Mouse (Mus musculus): ENCODE data around the gene Mndal.
A peak's percentile ranks its signal among the peaks of the same experiment; 100 is the strongest.
"Not testable (repeated sequence)": the region's sequence is repeated elsewhere in the genome, so short reads cannot be mapped to it uniquely, and the experiment has no call there.

Mndal gene

DNA sequence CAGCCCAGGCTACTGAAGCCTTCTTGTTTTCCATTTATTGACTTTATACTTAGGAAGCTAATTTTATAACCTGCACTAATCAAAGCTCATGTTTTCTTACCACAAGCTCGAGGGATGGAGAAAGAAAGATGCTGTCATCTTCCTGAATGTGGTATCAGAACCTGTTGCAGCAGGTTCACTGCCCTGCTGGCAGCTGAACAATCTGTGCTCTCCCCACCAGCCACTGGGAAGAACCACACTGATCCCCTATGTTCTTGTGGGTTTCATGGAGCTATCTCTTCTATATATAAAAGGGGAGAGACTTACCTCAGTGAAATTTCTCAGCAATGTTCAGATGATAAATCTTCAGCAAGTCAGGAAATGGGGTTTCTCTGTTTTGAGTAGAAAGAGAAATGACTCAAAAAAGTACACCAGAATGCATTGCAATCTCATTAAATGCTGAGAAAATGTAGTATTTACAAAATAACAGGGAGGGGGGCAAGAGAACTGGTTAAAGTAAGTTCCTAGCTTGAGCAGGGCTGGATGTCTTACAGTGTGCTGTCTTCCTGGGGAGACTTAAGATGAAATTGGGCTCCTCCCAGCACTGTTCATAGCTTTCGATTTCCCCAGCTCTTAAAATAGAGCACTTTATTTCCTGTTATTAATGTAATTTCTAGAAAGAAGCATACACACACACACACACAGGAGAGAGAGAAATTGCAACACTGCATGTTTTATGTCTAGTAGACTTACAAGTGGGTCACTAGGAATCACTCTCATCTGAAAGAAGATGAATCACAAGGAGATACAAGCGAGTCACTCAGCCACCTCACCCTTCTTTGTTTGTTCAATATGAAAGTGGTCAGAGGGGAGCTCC lies at the start of gene Mndal, which contains the start of gene Ifi203:
Mndal (minus strand) TSS at position 568 of the 856 bp plus-strand sequence.
Ifi203 (minus strand) TSS at position 749 of the 856 bp plus-strand sequence.
- peak; percentile 8 for DNase-seq

DNA sequence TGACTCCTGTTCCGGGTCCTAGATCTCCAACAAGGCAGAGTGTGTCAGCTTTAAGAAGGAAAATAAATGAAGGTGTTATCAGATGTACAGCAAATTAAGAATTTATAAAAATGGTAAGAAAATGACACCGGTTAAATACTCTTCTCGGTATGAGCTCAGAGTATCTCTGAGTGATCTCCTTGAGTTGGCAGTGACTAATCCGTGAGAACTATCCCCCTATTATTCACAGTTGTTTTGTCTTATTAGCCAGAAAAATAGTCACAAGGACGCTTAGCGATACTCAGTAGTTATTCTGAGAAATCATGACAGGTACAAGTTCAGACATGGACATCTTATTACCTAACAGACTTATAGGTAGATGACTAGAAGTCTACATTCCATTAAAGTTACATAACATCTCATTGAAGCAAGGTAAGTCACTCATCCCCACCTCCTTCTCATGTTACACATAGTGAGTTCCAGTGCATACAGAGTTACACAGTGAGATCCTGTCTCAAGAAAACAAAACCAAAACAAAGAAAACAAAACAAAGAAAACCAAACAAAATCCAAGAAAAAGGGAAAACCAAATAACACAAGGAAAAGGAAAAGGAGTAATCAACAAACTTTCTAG lies 40.5 kb upstream of the Mndal start, which contains the start of gene Ifi202b:
Ifi202b (minus strand) TSS at position 51 of the 612 bp plus-strand sequence.
- not testable (repeated sequence) for DNase-seq

DNA sequence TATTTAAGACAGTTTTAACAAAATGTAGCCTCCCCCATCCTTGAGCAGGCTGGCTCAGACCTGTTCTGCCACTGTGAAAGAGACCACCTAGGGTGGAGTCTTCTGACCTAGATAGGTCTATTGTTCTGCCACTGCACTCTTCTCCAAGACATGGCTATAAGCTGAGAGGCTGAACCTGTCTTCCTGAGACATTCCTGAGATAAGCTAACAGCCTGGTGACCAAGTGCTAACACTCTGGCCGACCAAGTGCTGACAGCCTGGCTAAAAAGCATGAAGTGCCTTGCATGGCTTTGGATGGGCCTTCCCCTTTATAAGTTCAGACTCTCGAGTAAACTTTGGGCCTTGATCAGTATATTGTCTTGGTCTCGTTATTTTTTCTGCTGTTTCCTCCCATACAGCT lies 38.7 kb upstream of the Mndal start:
- not testable (repeated sequence) for DNase-seq

DNA sequence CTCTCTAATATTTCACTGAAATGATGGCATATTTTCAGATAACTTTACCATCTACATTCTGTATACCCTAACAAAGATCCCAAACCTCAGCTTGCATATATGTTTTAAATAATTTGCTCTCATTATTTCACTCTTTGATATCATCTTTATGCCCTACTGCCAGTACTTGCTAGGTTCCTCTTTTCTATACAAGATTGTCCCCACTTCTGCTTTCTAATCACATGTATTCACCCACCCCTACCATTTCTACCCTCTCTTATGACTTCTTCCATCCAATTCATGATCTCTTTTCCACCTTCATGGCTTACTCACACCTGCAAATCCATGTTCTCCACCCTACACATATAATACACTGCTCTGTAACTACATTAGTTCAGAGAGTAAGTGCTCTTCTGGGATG lies 35.3 kb upstream of the Mndal start:
- no peak for DNase-seq

DNA sequence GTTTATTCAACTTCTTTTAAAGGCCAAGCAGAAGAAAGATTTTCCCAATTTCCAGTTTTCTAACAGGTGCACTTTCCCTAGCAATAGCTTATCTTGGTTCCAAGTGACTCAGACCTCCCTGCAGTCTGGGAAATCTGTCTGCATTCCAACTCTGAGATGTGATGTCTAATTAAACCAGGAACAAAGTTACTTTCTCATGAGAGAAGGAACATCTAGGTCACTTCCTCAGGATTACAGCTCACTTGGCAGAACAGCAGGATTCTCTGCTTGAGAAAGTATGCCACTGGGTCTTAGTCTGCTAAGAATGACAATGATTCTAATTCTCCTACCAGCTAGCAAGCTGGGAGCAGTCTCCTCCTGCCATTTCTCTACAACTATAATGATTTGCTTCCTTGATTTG lies 30.8 kb upstream of the Mndal start:
- no peak for DNase-seq

DNA sequence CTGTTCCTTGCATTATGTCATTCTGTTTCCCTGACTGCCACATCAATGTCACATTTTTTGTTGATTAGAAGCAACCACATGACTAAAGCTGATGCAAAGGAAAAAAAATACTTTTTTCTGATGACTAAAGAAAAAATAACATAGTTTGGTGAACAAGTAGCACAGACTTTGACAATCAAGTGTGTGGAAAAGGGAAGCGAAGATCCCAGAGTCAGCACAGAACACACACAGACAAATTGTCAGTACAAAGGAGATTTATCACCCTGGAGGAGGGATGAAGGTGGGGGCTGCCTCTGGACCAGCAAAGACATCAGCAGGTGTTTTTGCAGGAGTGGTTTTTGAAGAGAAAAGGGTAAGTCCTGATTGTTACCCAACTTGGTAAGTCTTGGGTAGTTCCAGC lies 19.2 kb upstream of the Mndal start:
- DNase-seq, result not testable (repeated sequence)

DNA sequence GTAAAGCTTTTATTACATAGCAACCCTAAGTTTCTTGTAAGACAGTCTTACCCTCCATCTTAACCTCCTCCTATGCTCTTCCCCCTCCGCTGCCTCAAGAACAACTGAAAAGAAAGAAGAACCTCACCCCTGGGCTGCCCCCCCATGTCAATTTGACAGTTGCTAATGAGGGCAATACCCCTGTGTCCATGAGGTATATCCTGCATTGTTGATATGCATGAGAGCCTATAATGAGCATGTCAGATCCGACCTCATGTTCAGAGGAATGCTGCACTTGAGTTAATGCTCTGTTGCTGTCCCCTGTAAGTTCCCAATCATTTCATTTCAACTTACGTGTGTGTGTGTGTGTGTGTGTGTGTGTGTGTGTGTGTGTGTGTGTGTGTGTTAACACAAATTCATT lies 17.7 kb upstream of the Mndal start:
- not testable (repeated sequence) for DNase-seq

DNA sequence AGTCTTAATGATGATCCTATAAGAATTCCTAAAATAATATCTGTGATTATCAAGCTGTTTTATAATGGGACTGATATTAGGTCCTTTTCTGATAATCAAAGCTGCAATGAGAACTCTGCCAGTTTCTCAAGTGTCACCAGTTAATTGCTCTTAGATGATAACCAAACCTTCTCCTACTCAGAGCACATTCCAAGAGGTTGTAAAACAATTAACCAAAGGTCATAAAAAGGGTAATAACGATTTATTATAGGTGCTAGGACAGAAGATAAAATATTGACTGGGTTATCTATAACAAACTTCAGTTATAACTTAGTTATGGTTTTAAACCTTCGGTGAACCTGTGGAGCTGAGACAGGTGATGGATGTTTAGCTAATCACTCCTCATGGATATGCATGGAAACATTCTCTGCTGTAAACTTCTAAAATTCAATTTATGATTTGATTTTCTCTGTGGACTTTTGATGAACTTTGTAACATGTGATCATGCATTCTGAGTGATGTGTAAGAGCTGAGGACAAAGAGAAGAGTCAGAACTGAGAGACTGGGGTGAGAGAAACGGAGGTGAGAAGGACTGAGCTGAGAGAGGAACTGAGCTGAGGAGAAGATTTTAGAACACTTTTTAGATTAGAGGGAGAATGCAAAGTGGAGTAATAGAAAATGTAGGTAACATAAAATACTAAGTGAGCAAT lies 13.7 kb upstream of the Mndal start:
- not testable (repeated sequence) for DNase-seq

DNA sequence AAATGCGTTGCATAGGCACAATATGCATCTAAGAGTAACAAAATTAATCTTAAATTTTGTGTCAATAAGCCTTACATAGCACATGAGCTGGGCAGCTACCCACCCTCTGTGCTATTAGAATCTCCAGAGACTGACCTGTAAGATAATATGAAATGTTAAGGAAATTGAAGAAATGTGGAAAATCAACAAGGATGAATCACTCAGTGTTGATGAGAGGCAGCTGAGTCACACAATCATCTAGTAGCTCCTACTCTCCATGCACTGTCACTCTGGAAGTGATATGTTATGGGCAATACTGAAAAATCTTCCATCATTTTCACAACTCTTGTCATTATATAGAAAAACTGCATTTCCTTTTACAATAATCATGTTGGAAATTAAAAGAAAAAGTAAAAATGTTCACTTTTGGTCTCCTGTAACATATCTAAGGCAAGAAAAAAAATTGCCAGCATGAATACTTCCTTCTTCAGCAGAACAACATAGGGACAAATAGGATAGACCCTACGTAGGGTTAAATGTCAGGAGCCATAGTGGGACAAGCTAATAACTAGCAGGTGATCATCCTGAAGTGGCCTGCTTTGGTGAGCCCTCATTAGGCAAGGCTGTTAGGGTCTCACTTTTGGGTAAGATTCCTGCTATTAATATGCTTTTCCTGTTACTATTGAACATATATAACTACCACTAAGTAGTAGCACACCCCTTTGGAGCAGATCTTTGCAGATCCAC lies 12.9 kb upstream of the Mndal start:
- DNase-seq, result no peak

DNA sequence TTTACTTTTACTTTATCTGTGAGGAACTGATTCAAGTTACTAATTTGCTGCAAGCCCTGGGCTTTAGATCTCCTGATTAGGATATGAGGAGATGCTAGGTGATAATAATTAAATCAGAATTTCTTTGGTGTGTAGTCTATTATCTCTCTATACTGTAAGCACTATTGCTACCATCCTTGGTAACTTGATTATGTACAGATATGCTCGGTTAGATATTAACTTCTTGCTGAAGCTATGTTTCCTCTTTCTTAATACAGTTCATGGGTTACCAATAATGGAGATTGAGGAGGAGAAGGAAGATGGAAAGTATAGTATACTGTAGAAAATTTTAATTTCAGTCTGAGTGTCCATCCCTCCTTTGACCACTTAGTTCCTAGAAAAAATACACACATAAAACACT lies 11.3 kb upstream of the Mndal start:
- no peak for DNase-seq

DNA sequence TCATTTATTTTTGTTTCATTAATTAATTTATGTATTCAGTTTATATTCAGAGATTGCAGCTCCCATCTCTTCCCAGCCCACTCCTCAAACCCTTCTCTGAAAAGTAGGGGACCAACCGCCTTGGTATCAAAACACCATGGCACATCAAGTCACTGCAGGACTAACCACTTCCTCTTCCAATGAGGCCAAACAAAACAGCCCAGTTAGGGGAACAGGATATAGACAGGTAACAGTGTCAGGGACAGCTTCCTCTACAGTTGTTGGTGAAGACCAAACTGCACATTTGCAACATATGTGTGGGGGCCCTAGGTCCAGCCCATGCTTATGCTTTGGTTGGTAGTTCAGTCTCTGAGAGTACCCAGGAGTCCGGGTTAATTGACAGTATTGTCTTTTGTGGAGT lies 6.8 kb upstream of the Mndal start:
- not testable (repeated sequence) for DNase-seq

DNA sequence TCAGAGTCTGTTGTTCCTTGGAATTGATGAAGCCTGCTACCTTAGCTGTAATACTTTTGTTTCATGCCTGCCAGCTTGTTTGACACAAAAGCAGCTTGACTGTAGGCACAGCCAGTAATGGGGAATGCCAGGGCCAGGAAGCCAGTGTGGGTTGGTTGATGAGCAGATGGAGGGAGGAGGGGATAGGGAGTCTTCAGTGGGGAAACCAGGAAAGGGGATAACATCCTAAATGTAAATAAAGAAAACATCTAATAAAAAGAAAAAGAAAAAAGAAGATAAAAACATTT lies 432 bp upstream of the Mndal start:
- not testable (repeated sequence) for DNase-seq

DNA sequence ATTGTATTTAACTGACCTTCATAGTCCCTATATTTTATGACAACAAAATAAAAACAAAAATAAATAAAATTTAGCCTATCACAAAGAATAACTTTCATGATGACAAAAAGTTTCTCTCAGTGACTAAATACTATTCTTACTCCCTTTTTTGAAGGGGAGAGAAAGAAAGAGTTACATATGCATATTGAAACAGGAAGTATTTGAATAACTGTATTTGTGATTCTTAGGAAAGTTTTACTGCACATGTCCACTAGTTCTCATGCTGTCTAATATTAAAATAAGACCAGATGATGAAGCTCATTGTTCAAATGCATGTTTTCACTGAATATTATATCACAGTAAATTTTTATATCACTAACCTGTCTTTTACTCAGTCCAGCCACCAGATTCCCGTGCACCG lies 769 bp downstream of the Mndal start:
- DNase-seq, result not testable (repeated sequence)

DNA sequence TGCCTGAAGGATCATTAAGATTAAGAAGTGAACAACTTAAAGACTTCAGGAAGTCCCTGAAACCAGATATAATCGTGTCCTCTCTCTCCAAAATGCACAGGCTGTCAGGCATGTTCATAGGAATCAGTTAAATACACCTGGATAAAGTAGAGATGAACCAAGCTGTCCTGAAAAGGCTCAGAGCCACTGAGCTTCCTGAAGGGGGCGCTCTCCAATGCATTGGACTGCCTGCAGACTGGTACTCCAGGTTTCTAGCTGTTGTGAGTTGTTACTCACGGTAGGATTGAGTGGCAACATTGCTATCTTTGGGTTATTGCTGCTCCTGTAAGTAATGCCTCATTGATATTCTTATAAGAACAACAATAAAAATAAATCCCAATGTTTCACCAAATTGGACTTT lies 23.0 kb downstream of the Mndal start:
- DNase-seq, result not testable (repeated sequence)

DNA sequence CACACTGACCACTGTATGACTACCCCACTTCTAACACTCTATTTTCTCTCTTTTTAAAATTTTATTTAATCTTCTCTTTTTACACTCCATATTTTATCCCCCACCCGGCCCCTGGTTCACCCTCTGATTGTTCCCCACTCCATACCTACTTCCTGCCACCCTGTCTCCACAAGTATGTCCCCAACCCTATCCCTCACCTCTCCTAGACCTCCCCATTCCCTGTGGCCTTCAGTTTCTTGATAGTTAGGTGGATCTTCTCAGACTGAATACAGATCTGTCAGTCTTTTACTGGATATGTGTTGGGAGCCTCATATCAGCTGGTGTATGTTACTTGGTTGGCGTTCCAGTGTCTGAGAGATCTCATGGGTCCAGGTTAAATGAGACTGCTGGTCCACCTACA lies 27.7 kb downstream of the Mndal start:
- DNase-seq, result no peak

DNA sequence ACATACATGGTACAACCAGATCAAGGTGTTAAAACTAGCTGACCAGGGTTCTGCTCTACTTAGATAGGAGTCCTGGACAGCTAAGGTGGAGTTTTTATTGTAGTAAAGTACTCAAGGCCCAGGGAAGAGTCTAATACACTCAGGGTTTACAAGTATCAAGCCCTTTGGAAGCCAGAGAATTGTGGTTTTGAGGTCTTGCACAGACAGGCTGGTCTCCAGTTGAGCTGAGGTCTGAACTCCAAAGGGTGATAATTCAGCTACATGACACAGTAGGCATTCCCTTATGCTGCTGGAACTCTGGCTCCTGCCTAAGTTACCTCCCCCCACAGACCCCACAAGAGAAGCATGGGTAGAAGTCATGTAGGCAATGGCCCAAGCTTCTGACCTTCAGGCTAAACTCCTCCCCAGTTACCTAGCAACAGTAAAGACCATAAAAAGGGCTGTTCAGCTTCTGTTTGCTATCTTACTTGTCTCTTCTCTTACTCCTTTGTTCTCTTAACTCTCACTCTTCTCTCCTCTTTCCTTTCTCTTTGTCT lies 29.0 kb downstream of the Mndal start:
- DNase-seq, result not testable (repeated sequence)

DNA sequence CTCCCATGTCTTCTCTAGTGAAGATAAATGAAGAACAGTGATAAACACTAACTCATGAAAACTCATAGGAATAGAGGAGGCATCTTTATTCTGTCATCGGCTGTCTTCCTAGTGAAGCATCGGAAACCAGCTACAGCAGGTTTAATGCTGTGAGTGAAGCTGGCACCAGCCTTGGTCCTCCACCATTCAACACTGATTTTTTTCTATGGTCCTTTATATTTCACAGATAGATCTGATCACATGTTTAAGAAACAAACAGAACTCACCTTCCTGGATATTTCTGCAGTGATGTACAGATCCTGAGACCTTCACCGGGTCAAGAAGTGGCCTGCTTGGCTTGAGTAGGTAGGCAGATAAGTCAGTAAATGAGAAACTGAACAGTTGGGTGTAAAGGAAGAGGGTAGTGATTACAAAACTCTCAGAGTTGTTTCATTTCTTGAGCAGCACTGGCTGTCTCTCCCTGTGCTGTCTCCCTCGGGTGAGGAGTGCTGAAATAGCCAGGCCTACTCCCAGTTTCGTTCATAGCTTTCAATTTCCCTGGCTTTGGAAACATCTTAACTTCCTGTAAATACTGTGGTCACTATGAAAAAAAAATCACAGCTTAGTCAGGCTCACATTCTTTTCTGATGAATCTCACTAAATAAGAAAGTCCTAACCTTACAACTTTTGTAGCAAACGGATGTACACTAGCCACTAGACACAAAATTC lies 29.6 kb downstream of the Mndal start, which contains the start of gene Ifi211:
Ifi211 (minus strand) TSS at position 499 of the 708 bp plus-strand sequence.
- DNase-seq, result peak; percentile 52

DNA sequence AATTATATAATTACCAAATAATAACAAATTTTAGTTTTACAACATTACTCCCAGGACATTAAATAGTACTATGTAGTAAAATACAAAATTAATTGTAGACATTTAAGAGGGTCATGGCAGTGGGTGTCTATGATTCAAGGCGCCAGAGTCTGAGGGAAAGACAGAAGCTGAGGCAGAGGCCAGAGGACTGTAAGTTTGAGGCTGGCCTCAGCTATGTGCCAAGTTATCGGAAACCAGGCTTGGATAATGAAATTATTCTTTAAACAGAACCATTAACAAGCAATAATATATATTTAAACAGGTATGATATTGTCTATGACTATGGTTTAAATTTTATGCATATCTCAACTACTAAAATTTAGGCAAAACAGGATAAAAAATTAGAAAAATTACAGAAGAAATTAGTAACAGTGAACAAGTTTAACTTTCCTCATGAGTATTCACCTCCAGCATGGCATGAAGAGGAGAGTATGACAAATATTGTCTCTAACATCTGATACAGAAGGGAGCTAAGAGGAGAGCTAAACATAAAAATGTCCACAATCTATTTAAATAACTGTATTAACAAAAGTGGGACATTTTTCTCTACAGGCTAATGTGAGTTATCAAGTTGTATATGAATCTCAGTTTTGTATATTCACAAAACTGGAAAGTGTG lies 30.4 kb downstream of the Mndal start:
- no peak for DNase-seq

DNA sequence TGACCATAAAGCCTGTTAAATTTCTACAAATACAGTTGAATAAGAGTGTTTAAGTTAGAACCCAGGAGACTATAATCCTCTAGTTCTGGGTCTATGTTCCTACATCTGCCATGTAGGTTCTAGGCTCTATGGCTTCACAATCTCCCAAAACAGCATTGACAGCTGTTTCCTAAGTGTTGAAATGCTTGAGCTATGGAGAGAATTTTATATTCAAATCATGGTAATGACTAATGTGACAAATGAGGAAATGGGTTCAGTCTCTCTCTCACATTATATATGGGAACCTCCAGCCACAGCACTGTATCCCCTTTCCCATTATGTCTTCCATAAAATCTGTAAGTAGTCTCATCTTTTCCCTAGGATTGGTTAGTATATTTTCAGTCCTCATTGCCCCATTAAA lies 33.9 kb downstream of the Mndal start:
- not testable (repeated sequence) for DNase-seq

DNA sequence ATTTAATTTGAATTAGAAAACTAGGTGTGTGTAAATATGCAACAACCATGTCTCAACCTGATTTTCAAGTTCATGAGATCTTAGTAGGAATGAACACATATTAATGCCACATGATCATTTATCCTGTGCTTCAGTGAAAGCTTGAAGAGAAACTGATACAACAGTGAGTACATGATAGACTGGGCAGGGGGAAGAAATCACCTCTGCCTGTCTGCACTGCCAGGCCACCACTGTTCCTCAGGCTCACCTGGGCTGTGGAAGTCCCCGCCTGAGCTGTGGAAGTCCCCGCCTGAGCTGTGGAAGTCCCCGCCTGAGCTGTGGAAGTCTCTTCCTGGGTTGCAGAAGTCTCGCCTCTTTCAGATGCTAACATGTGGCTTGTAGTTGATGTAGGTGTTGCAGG lies 36.4 kb downstream of the Mndal start:
- not testable (repeated sequence) for DNase-seq

DNA sequence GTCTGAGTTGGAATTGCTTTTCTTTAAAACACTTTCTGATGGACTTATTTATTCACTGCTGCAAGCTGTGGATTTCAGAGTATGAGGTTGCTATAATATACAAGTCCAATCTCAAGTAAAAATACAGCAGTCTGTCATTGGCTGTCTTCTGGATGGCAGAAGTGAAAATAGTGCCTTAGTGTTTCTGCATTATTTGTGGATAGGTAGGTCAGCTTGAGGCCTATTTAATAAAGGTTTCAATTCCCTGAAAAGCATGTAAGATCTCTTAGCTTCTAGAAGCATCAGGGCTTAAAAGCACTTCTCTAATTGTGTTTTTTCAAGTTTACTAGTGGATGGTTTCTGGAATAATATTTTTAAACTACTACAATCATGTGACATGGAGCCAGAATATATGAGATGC lies 52.5 kb downstream of the Mndal start:
- not testable (repeated sequence) for DNase-seq
